Mouse (Mus musculus) erythroid progenitor cell, adult 5-6 weeks (primary cell): Measurements from ENCODE around the gene Tmem220. TPM values are rescaled to one million over a fixed set of nuclear protein-coding genes. Genes with fewer than 3 reads are reported as not detected.

Experiments
- ATAC-seq: replicated peaks from 2 replicates; pipeline ENCODE4 v1.8.0; 2016; ENCODE audit warnings: moderate number of reproducible peaks, mild to moderate bottlenecking, moderate TSS enrichment, inconsistent platforms; ENCODE audit not compliant: poor library complexity, low FRiP score, severe bottlenecking
- total RNA-seq, 2 experiments: library from RNA; stranded (forward) in 1 of 2; stranded (reverse) in 1 of 2; fragments of 150-400 nt in 1 of 2; fragments of 186-747, 209-891 nt in 1 of 2; gene quantifications; 2 replicates each; pipeline versions ENCODE4 v1.2.3 to v1.2.4; 2015 to 2017; ENCODE audit warnings: low replicate concordance in 2 of 2

The Tmem220 gene
- total RNA-seq (2015; ENCODE audit: low replicate concordance) (2.9 and 3.8 TPM in 2 replicates), total RNA-seq (2017; ENCODE audit: low replicate concordance) (1.3 TPM in 1 of 2 replicates, not detected in the other)

GRCm38 (mm10) chr11:67024867-67025477, at the start of gene Tmem220:
TSS of gene Tmem220 (plus strand) at chr11:67025154.
- ATAC-seq: peak; percentile 98

DNA sequence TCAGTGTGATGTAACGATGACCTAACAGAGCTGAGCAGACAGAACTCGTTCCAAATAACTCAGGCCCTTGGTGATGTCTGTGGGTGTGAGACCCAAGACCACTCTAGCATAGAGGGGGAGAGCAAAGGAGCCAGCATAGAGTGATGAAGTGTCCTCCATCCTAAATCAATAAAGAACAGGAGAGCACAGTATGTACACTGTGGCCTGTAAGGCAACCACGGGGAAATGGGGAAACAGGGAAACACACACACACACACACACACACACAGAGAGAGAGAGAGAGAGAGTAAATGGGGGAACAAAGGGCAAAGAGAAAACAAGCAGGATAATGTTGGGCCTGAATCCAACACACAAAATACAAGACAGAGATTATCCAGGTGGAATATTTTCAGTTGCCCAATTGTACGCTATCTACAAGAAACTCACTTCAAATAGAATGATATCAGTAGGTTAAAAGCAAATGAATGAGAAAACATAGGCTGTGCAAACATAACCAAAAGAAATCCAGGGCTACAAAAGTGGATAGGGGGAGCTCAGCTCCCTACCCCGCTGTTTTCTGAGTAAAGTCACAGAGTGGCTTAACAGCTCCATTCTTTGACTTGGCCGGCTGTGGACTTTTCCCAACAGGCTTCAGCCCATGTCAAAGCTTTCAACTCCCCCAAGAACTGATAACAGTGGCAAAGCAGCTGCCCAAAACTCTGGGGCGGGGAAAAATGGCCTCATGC, 49.2 kb upstream of the Tmem220 start:
- no peak for ATAC-seq

DNA sequence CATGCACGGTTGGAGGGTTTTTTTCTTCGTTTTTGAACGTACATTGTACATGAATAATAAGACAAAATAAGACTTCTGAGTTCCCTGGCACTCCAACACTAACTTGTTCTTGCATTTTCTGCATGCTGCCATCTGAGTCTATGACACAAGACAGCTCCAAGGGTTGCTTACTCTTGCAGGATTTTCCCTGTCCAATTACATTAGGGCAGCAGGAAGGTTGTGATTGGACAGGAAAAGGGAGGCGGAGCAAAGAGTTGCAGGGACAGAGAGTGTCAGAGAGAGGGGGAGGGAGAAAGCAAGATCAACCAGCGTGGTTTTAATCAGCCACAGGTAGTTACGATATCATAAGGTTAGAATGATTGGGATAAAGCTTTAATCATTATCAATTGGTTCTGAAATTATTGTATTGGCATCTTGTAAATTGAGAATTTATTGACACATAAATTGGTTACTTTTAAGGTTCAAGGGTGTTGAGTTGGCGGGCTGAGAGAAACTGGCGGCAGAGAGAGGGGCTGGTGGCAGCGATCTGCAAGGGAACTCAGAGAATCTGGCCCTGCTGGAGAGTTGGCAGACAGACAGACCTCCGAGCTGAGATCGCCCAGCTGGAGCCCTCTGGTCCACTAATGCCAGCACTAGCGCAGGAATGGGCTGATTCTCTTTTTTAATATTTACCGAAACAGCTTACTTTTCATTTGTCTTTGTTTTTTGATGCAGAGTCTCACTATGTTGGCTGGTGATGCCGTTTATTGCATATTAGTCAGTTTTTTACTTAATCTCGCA, 43.4 kb upstream of the Tmem220 start:
- no peak for ATAC-seq

- no peak for ATAC-seq
Measured at GRCm38 (mm10) chr11:66982794-66983193, 42.2 kb upstream of the Tmem220 start.

- ATAC-seq: no peak
Measured at GRCm38 (mm10) chr11:66983422-66984164, 41.4 kb upstream of the Tmem220 start.

DNA sequence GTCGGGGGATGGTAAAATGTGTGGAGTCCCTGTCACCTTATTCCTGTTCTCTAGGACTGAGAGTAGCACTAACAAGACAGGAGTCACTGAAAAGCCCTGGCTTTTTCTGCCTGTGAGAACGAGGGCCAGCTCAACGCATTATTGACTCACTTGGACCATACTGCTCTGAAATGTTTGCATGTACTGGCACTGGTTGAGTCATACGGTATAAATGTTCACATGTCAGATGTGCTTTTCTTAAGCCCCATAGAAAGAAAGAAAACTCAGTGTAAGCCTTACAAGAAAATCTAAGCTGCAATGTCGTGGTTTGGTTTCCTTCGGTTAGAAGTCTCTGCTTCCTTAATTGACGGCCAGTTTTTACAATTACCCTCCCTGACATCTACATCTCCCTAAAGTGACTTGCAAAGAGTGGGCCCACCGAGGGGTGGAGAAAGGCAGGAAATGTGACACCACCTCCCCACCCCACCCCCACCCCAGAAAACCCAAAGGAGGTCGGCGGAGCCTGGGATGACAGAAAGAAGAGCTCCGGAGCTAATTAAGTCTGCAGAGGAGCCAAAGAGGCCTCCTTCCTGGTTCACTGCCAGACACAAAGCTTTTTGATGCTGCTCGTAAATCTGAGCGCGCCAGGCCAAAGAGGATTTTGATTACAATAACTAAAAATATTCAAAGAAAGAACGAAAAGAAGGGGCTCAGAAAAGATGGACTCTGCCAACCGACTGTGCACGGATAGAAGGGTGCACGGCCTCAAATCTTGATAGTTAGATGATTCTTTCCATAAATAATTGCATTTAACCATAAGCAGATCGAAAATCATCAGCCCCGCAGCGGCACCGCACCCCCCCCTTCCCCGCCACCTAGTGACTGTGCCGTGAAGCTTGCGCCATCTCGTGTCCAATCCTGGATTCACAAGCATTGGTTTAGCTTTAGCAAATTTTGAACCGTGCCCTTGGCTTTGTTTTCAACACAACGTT, 40.5 kb upstream of the Tmem220 start:
- ATAC-seq: no peak

- no peak for ATAC-seq
Measured at GRCm38 (mm10) chr11:66985136-66985702, 39.7 kb upstream of the Tmem220 start.

DNA sequence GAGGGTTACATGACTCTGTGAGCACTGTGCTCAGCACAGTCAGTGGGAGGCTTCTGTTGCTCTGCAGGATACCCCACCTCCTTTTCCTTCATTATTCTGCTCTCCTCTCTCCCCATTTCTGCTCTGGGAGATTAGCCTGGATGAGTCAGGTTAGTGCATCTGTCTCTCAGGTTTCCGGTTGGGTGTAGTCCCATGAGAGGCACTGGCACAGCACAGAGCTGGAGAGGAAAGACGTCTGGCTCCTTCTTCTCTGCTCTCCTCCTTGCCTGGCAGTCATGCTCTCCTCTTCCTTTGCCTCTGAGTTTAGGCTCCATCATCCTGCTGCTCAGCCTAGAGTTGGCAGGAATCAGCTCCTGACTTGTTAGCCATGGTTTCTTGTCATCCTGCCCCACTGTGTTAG, 32.8 kb upstream of the Tmem220 start:
- ATAC-seq: no peak

- ATAC-seq: no peak
Measured at GRCm38 (mm10) chr11:66993674-66994073, 31.3 kb upstream of the Tmem220 start.

GRCm38 (mm10) chr11:66996446-66996845, 28.5 kb upstream of the Tmem220 start:
- ATAC-seq: no peak

DNA sequence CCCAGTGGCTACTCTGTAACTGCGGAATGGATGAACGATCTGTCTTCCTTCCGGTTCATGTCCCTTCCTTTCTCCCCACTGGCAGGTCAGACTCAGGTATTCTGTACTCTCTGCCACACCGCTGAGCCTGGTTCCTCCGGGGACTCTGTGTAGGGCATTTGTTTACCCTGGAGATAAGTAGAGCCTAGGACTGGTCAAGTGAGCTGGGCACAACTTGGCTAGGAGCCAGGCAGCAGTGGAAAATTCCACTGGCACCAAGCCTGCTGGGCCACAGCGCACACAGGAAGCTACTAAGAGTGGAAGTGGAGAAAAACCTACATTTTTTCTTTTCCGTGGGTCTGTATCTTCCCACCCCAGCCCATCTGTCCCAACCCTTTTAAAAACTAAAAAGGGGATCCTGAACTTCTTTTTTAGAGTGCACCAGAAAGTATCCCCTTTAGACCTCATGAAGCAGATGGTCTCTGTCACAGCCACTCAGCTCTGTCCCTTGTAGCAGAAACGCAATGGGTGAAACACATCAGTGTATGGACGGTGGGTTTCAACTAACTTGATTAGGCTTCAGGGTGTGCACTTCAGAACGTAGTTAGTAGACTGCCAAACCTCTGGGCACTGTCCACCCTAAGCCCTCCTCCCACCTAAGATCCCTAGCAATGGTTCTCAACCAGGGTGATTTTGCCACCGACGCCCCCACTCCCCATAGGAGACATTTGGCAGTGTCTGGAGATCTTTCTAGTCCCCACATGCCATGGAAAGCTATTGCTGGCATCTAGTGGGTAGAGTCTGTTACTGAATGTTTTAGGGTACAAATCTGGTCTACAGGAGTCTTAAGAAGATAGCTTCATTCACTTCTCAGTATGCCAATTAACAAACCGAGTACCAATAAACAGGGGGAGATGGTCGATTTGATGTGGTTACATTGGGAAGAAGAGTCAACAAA, 26.2 kb upstream of the Tmem220 start:
- no peak for ATAC-seq

GRCm38 (mm10) chr11:67000671-67001070, 24.3 kb upstream of the Tmem220 start:
- no peak for ATAC-seq

GRCm38 (mm10) chr11:67001717-67002116, 23.2 kb upstream of the Tmem220 start:
- ATAC-seq: no peak

DNA sequence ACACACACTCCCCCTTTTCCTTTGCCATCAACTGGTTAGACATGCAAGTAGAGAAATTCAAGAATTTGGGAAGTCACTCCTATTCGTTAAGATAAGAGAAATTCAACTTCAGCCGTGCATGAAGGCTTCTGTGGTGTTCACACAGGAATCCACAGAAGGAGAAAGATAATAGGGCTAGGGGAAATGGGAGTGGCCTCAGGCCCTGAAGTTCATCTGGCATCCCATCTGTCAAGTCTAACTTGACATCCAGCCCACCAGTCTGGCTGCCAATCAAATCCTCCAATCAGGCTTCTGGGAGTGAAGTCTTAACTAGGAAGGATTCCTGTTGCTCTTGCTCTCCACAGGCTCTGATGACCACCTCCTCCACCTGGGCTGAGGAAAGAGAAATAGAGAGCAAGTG, 22.0 kb upstream of the Tmem220 start:
- ATAC-seq: no peak

GRCm38 (mm10) chr11:67007961-67008360, 17.0 kb upstream of the Tmem220 start:
- ATAC-seq: no peak

DNA sequence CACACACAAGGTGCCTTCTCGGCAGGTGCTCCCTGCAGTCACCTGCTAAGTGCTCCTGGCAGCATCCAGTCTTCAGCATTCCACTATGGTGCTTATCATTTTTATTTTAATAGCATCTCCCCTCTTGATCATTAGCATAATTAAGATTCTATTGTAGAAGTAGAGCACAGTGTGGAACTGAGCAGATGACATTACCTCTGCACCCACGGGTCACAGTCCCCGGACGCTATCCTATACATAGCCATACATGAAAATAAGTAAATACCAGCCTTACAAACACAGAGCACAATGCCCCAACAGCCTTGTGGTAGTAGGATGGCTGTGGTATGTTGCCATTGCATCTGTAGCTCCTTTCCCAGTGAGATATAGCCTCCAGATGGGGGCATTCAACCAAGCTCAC, 16.4 kb upstream of the Tmem220 start:
- ATAC-seq: no peak

DNA sequence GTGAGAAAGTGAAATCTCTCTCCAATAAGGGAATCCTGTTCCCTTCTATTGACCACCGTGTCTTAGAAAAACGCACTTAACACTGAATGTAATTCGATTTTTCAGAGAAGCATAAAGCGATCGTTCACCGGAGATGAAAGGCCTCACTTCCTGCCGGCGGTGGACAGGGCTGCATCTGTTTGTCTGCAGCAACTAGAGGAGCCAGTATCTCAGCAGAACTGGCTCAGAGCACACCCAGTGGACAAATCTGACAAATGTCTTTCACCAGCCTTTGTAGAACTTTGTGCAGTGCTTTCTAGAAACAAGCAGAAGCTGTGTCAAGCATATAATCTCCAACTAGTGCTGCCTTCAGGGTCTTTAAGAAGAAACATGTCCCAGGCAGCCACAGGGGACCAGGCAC, 14.5 kb upstream of the Tmem220 start:
- ATAC-seq: no peak

GRCm38 (mm10) chr11:67011635-67012034, 13.3 kb upstream of the Tmem220 start:
- no peak for ATAC-seq
